ENCODE assay signal across 8 mouse cellular contexts in genomic region chr9:106684093-106684872, GRCm38 (mm10). TPM values are rescaled to one million over a fixed set of nuclear protein-coding genes. Genes with fewer than 3 reads are reported as not detected.
DNase-seq lines count a peak whose midpoint lies in the region; ATAC-seq and TF ChIP-seq lines count a peak whose summit lies in the region.

No protein-coding gene starts in this region.

- H3K9me3 ChIP-seq in hindbrain, embryonic 13.5 days = no peaks in the 10 kb centered on the region
- no peaks in the 10 kb centered on the region for H3K9me3 ChIP-seq in midbrain, embryonic 12.5 days

- TF ChIP-seq POLR2A in kidney, adult 2 months (IDR thresholded peaks at IDR 0.05; ENCODE audit: low read depth, low read length) = no peak

- no peaks in the 10 kb centered on the region for H3K27me3 ChIP-seq in kidney, adult 2 months (replicated peaks; ENCODE audit: control insufficient read depth, insufficient read depth, low read length)
- no peaks in the 10 kb centered on the region for H3K27me3 ChIP-seq in hindbrain, embryonic 13.5 days
- no peaks in the 10 kb centered on the region for H3K27me3 ChIP-seq in midbrain, embryonic 12.5 days

- H3K4me2 ChIP-seq in hindbrain, embryonic 13.5 days = peak overlapping the region; percentile 86
- peak overlapping the region; percentile 98 for H3K4me2 ChIP-seq in midbrain, embryonic 12.5 days (replicated peaks)

- H3K4me1 ChIP-seq in kidney, adult 2 months (ENCODE audit: control insufficient read depth, insufficient read depth, low read length) = peaks cover 5% of the 10 kb centered on the region; the same call in 1 of the 2 replicates
- peaks cover 28% of the 10 kb centered on the region for H3K4me1 ChIP-seq in hindbrain, embryonic 13.5 days (replicated peaks)
- H3K4me1 ChIP-seq in midbrain, embryonic 12.5 days = peaks cover 16% of the 10 kb centered on the region

- H3K4me3 ChIP-seq in kidney, adult 2 months (ENCODE audit: insufficient read depth, low read depth, low read length) = peak overlapping the region; percentile 98
- peak overlapping the region; percentile 78 for H3K4me3 ChIP-seq in hindbrain, embryonic 13.5 days
- peak overlapping the region; percentile 85 for H3K4me3 ChIP-seq in midbrain, embryonic 12.5 days

- peak overlapping the region; percentile 74 for H3K27ac ChIP-seq in kidney, adult 2 months (ENCODE audit: insufficient read depth, low read depth, low read length)
- H3K27ac ChIP-seq in hindbrain, embryonic 13.5 days = no peak overlapping the region
- no peak overlapping the region for H3K27ac ChIP-seq in midbrain, embryonic 12.5 days (replicated peaks)

- no peak for ATAC-seq in hindbrain, embryonic 13.5 days (ENCODE audit: low FRiP score)
- no peak for ATAC-seq in midbrain, embryonic 12.5 days (ENCODE audit: low FRiP score, low read depth)

- TF ChIP-seq CTCF in kidney, adult 2 months (conservative IDR thresholded peaks at IDR 0.05; ENCODE audit: insufficient read depth, insufficient read length, low read depth, low read length) = no peak

- DNase-seq in kidney, adult 2 months = no peak
- DNase-seq in kidney, postnatal 25 days = no peak
- DNase-seq in R1 (ENCODE audit: low read depth, low spot score) = peak; percentile 9
- no peak for DNase-seq in adrenal gland, postnatal 4 days (ENCODE audit: low spot score in 2 of 2)
- DNase-seq in cerebellum, postnatal 4 days (ENCODE audit: low spot score in 2 of 2) = no peak
- no peak for DNase-seq in cerebellum, adult 11 months

- peak overlapping the region; percentile 85 for H3K9ac ChIP-seq in hindbrain, embryonic 13.5 days
- peak overlapping the region; percentile 79; the same call in 1 of the 2 replicates for H3K9ac ChIP-seq in midbrain, embryonic 12.5 days (replicated peaks)

- 74% methylated on average over 6 of the region's 6 CpGs for WGBS in kidney, adult 2 months
- WGBS in hindbrain, embryonic 13.5 days = 83% methylated on average over 6 of the region's 6 CpGs
- WGBS in midbrain, embryonic 12.5 days = 81% methylated on average over 6 of the region's 6 CpGs

- H3K36me3 ChIP-seq in kidney, adult 2 months (ENCODE audit: control insufficient read depth, insufficient read depth, low read length) = no peaks in the 10 kb centered on the region
- H3K36me3 ChIP-seq in hindbrain, embryonic 13.5 days = peaks cover 26% of the 10 kb centered on the region
- H3K36me3 ChIP-seq in midbrain, embryonic 12.5 days = peaks cover 16% of the 10 kb centered on the region

RNA-seq across cellular contexts. Expression of gene Tex264, which starts 1.4 kb away (rescaled TPM):
- 219 and 248 TPM in 2 replicates for polyA plus RNA-seq in kidney, adult 2 months (2012; rRNA removed)
- 49.1 and 52.7 TPM in 2 replicates for polyA plus RNA-seq in hindbrain, embryonic 13.5 days (2015; fragmentation: Nextera tagmentation; extraction: Ambion mirVana)
- 26.3 and 30.3 TPM in 2 replicates for polyA plus RNA-seq in midbrain, embryonic 12.5 days (2016; fragmentation: Nextera tagmentation; extraction: Ambion mirVana)
- 10 to 100 TPM; 71.2 to 78.9 TPM for total RNA-seq in adrenal gland, postnatal 4 days (2021)

RNA-seq across cellular contexts. Expression of gene Grm2, which starts 28.4 kb away (rescaled TPM):
- polyA plus RNA-seq in kidney, adult 2 months (2012; rRNA removed) = not detected in 2 replicates
- 3.7 and 5.3 TPM in 2 replicates for polyA plus RNA-seq in hindbrain, embryonic 13.5 days (2015; fragmentation: Nextera tagmentation; extraction: Ambion mirVana)
- polyA plus RNA-seq in midbrain, embryonic 12.5 days (2016; fragmentation: Nextera tagmentation; extraction: Ambion mirVana) = 9.6 and 10.0 TPM in 2 replicates
- total RNA-seq in adrenal gland, postnatal 4 days (2021) = under 1 TPM in 1 of 2 experiments, not detected in 1; 0.37 TPM

RNA-seq across cellular contexts. Expression of gene Iqcf6, which starts 57.9 kb away (rescaled TPM):
- not detected in 2 replicates for polyA plus RNA-seq in kidney, adult 2 months (2012; rRNA removed)
- polyA plus RNA-seq in hindbrain, embryonic 13.5 days (2015; fragmentation: Nextera tagmentation; extraction: Ambion mirVana) = not detected in 2 replicates
- polyA plus RNA-seq in midbrain, embryonic 12.5 days (2016; fragmentation: Nextera tagmentation; extraction: Ambion mirVana) = not detected in 2 replicates
- total RNA-seq in adrenal gland, postnatal 4 days (2021) = not detected
